Comparison of ENCODE assay signal across 29 mouse cellular contexts in genomic region chr8:115778433-115778832, GRCm38 (mm10).
"Had no signal": no experiment of that assay in that cellular context is flagged by ENCODE, and none has a peak within 500 bp of the region (broad histone marks: within the 10 kb centered on the region; RNA-seq: fewer than 3 reads in every experiment).

No protein-coding gene starts in this region.

- H3K36me3 ChIP-seq: limb, embryonic 10.5 days; limb, embryonic 12.5 days; limb, embryonic 13.5 days; limb, embryonic 15.5 days; liver, embryonic 12.5 days; liver, embryonic 13.5 days; liver, embryonic 15.5 days; lung, embryonic 15.5 days; midbrain, embryonic 10.5 days; midbrain, embryonic 12.5 days; midbrain, embryonic 13.5 days; midbrain, embryonic 15.5 days had no signal

- H3K4me3 ChIP-seq: left cerebral cortex, adult 2 months; limb, embryonic 10.5 days; limb, embryonic 12.5 days; limb, embryonic 13.5 days; limb, embryonic 15.5 days; liver, embryonic 12.5 days; liver, embryonic 13.5 days; liver, embryonic 15.5 days; lung, embryonic 15.5 days; megakaryocyte, embryonic 14.5 days; midbrain, embryonic 10.5 days; midbrain, embryonic 12.5 days; midbrain, embryonic 13.5 days; midbrain, embryonic 15.5 days; myocyte had no signal

- H3K27me3 ChIP-seq: limb, embryonic 12.5 days; limb, embryonic 13.5 days; limb, embryonic 15.5 days; liver, embryonic 12.5 days; liver, embryonic 13.5 days; liver, embryonic 15.5 days; lung, embryonic 15.5 days; megakaryocyte, embryonic 14.5 days; midbrain, embryonic 12.5 days; midbrain, embryonic 13.5 days; midbrain, embryonic 15.5 days had no signal

- H3K4me1 ChIP-seq: limb, embryonic 10.5 days; limb, embryonic 12.5 days; limb, embryonic 13.5 days; limb, embryonic 15.5 days; liver, embryonic 12.5 days; liver, embryonic 13.5 days; liver, embryonic 15.5 days; lung, embryonic 15.5 days; megakaryocyte, embryonic 14.5 days; midbrain, embryonic 10.5 days; midbrain, embryonic 12.5 days; midbrain, embryonic 13.5 days; midbrain, embryonic 15.5 days had no signal

- DNase-seq: left cerebral cortex, postnatal 4 days; liver; liver, embryonic 13.5 days; liver, postnatal 0 days; lung, adult 2 months; lung, embryonic 14.5 days; lung, postnatal 10 days; lung, postnatal 14 days; lung, postnatal 36 days; lung, postnatal 4 days; midbrain, embryonic 14.5 days had no signal

- H3K27ac ChIP-seq: left cerebral cortex, adult 2 months; limb, embryonic 10.5 days; limb, embryonic 12.5 days; limb, embryonic 13.5 days; limb, embryonic 15.5 days; liver, embryonic 12.5 days; liver, embryonic 13.5 days; liver, embryonic 14.5 days; liver, embryonic 15.5 days; lung, embryonic 15.5 days; macrophage; midbrain, embryonic 10.5 days; midbrain, embryonic 12.5 days; midbrain, embryonic 13.5 days; midbrain, embryonic 15.5 days had no signal

- ATAC-seq: liver, embryonic 12.5 days; liver, postnatal 0 days; lung, postnatal 0 days; midbrain, embryonic 13.5 days; midbrain, embryonic 15.5 days; midbrain, embryonic 16.5 days had no signal
